Mouse (Mus musculus) testis, postnatal 14 days (tissue): Measurements from ENCODE around the gene Hdac7.
A peak's percentile ranks its signal among the peaks of the same experiment; 100 is the strongest.

Experiments
- DNase-seq: peaks from one replicate; pipeline ENCODE4 v3.0.0; 2021; ENCODE audit warnings: low spot score

The Hdac7 gene

GRCm38 (mm10) chr15:97766594-97767279 lies 77.6 kb downstream of the Hdac7 start:
- no peak for DNase-seq

GRCm38 (mm10) chr15:97766194-97766593 lies 78.1 kb downstream of the Hdac7 start:
- no peak for DNase-seq

GRCm38 (mm10) chr15:97765090-97765794 lies 79.1 kb downstream of the Hdac7 start:
- no peak for DNase-seq

GRCm38 (mm10) chr15:97764532-97764931 lies 79.8 kb downstream of the Hdac7 start:
- no peak for DNase-seq

- no peak for DNase-seq
Observed at GRCm38 (mm10) chr15:97763256-97764049, 80.8 kb downstream of the Hdac7 start.

- peak; percentile 79 for DNase-seq
Observed at GRCm38 (mm10) chr15:97762733-97763132, 81.6 kb downstream of the Hdac7 start.

- no peak for DNase-seq
Observed at GRCm38 (mm10) chr15:97761438-97761837, 82.9 kb downstream of the Hdac7 start.

- no peak for DNase-seq
Observed at GRCm38 (mm10) chr15:97760952-97761351, 83.3 kb downstream of the Hdac7 start.

- no peak for DNase-seq
Observed at GRCm38 (mm10) chr15:97760006-97760405, 84.3 kb downstream of the Hdac7 start.

- DNase-seq: no peak
Observed at GRCm38 (mm10) chr15:97755361-97755760, 88.9 kb downstream of the Hdac7 start.

- DNase-seq: peak; percentile 34
Observed at GRCm38 (mm10) chr15:97754476-97754875, 89.8 kb downstream of the Hdac7 start.

- DNase-seq: no peak
Observed at GRCm38 (mm10) chr15:97752491-97752890, 91.8 kb downstream of the Hdac7 start.

GRCm38 (mm10) chr15:97751676-97752075 lies 92.6 kb downstream of the Hdac7 start:
- DNase-seq: no peak

GRCm38 (mm10) chr15:97750697-97751096 lies 93.6 kb downstream of the Hdac7 start:
- DNase-seq: peak; percentile 73

GRCm38 (mm10) chr15:97749841-97750240 lies 94.5 kb downstream of the Hdac7 start:
- no peak for DNase-seq

- no peak for DNase-seq
Observed at GRCm38 (mm10) chr15:97749397-97749796, 94.9 kb downstream of the Hdac7 start.

GRCm38 (mm10) chr15:97748964-97749363 lies 95.3 kb downstream of the Hdac7 start:
- no peak for DNase-seq

- no peak for DNase-seq
Observed at GRCm38 (mm10) chr15:97748309-97748708, 96.0 kb downstream of the Hdac7 start.

- no peak for DNase-seq
Observed at GRCm38 (mm10) chr15:97747486-97747885, 96.8 kb downstream of the Hdac7 start.

GRCm38 (mm10) chr15:97746748-97747147 lies 97.6 kb downstream of the Hdac7 start:
- no peak for DNase-seq

GRCm38 (mm10) chr15:97746278-97746677 lies 98.0 kb downstream of the Hdac7 start:
- no peak for DNase-seq

- DNase-seq: peak; percentile 81
Observed at GRCm38 (mm10) chr15:97745331-97745730, 99.0 kb downstream of the Hdac7 start.

GRCm38 (mm10) chr15:97744930-97745329 lies 99.4 kb downstream of the Hdac7 start:
- no peak for DNase-seq
